Mouse (Mus musculus): ENCODE measurements around the gene Ctso. TPM values are rescaled to one million over a fixed set of nuclear protein-coding genes. Genes with fewer than 3 reads are reported as not detected.

Gene Ctso
- polyA plus RNA-seq (2014; fragmentation: Nextera tagmentation; extraction: Ambion mirVana), result 8.0 and 10.6 TPM in 2 replicates

DNA sequence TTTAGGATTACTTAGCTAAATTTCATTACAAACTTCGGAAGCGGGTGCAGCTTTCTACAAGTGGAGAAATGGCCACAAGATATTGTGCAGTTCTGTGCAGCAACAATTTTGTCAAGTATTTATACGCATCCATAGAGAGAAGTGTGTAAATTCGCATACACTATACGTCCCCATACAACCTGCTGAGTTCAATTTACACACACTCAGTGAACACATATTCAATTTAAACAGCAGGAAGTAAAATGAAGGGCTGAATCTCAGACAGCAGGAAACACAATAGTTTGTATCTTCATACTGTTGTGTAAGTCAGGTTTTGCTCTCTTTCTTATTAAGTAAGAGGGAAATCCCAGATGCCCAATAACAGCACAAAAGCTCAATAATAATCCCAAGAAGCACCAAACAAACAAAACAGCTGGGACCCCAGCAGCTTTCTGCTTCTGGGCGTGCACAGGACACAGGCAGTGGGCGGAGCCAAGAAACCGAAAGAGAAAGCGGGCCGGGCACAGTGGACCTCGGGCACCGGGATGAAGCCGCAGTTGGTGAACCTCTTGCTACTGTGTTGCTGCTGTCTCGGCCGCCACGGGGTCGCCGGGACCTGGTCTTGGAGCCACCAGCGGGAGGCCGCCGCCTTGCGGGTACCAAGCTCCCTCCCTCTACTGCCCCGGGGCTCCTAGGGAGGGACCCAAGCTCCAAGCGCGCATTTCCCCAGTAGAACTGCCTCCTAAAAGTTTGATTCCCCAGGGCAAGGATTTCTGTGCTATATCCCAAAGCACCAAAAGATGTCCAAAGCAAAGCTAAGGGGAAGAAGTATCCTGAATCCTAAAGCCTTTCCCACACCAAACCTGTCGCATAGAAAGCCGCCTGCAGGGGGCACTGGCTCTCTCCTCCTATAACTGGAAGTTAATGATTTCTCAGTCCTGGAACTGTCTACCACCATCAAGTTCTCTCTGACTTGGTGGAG is at the start of gene Ctso:
Gene Ctso (plus strand): TSS at position 461 of the 961 bp plus-strand sequence.
- Histone ChIP-seq H3K4me1 (ENCODE audit: control insufficient read depth, insufficient read depth, low read length) (peaks cover 3% of the 10 kb centered on the region; the same call in 1 of the 2 replicates), H3K9ac (ENCODE audit: low read length) (peak within 1 kb of the TSS; percentile 82), H3K9me3 (ENCODE audit: control insufficient read depth, low read length) (no peaks in the 10 kb centered on the region), H3K36me3 (ENCODE audit: control insufficient read depth, insufficient read depth, low read length) (no peaks in the 10 kb centered on the region), H3K27me3 (ENCODE audit: control insufficient read depth, insufficient read depth, low read length) (no peaks in the 10 kb centered on the region), H3K4me2 (ENCODE audit: low read depth) (peak within 1 kb of the TSS; percentile 62), H3K4me3 (ENCODE audit: low read depth, low read length) (peak within 1 kb of the TSS; percentile 73), H3K27ac (ENCODE audit: low read depth, low read length) (peak within 1 kb of the TSS; percentile 76)
- ATAC-seq (ENCODE audit: insufficient read depth, low FRiP score, low TSS enrichment), result peak; percentile 88
- peak; percentile 84 for DNase-seq (ENCODE audit: low spot score)
- WGBS, result 12% methylated on average over 27 of the region's 27 CpGs

DNA sequence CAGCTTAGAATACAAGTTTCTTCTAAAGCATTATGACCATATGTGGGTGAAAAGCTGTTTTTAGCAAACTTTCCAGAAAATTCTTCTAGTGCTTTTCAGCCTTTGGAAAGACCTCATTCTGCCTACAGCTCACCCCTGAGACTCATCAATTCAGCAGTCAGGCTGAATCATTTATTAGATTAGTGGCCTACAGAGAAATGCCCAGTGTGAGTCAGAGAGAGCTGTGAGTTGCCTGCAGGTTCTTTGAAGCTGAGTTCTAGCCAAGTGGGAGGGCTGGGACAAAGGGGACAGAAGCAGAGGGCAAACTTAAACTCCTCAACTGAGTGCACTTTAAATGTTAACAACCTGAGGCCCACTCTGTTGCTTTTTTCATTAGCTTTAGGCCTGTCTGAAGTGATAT is 48.5 kb upstream of the Ctso start:
- Histone ChIP-seq H3K9me3 (ENCODE audit: control insufficient read depth, low read length) (no peaks in the 10 kb centered on the region), H3K9ac (ENCODE audit: low read length) (no peak overlapping the region), H3K36me3 (ENCODE audit: control insufficient read depth, insufficient read depth, low read length) (no peaks in the 10 kb centered on the region), H3K27ac (ENCODE audit: low read depth, low read length) (no peak overlapping the region), H3K27me3 (ENCODE audit: control insufficient read depth, insufficient read depth, low read length) (no peaks in the 10 kb centered on the region), H3K4me1 (ENCODE audit: control insufficient read depth, insufficient read depth, low read length) (no peaks in the 10 kb centered on the region), H3K4me2 (ENCODE audit: low read depth) (no peak overlapping the region), H3K4me3 (ENCODE audit: low read depth, low read length) (no peak overlapping the region)
- DNase-seq (ENCODE audit: low spot score) (no peak), ATAC-seq (ENCODE audit: insufficient read depth, low FRiP score, low TSS enrichment) (no peak)

DNA sequence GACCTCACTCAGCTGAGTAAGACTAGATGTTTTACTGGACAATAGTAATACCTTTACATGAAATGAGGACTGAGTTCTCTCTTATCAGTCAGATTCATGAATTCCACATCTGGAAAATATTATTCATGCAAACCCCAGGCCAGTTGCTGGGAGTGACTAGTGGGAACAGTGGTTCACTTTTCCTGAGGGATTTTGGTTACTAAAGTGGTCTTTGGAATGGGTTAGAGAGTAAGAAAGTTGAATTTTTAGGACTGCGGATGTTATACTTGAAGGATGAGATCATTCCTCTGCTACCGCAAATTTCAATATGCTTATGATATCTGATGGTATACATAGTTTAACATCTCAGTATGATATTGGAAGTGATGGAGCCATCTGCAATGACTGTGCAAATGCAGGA is 46.8 kb upstream of the Ctso start:
- H3K36me3 ChIP-seq (ENCODE audit: control insufficient read depth, insufficient read depth, low read length), result no peaks in the 10 kb centered on the region
- H3K27ac ChIP-seq (ENCODE audit: low read depth, low read length), result no peak overlapping the region
- H3K4me1 ChIP-seq (ENCODE audit: control insufficient read depth, insufficient read depth, low read length), result no peaks in the 10 kb centered on the region
- H3K9me3 ChIP-seq (ENCODE audit: control insufficient read depth, low read length), result no peaks in the 10 kb centered on the region
- DNase-seq (ENCODE audit: low spot score) (no peak), ATAC-seq (ENCODE audit: insufficient read depth, low FRiP score, low TSS enrichment) (no peak)
- no peak overlapping the region for H3K4me3 ChIP-seq (ENCODE audit: low read depth, low read length)
- no peak overlapping the region for H3K4me2 ChIP-seq (ENCODE audit: low read depth)
- WGBS, result 94% methylated on average over 2 of the region's 2 CpGs
- no peaks in the 10 kb centered on the region for H3K27me3 ChIP-seq (ENCODE audit: control insufficient read depth, insufficient read depth, low read length)
- no peak overlapping the region for H3K9ac ChIP-seq (ENCODE audit: low read length)

DNA sequence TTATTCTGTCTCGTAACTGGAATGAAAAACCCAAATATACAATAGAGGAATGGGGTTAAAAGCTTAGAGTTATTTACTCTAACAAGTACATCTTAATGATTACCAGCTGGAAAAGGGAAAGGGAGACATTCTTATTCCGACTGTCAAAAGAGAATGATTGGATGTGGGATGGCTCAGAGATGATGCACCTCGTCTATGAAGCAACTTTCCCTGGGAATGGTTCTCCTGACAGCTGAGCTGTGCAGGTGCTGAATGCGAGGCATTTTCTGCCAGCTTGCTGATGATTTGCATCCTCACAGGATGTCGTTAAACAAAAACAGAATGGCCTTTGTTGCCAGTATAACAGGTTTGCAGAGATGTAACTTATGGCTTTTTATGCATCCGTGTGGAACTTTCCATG is 43.3 kb upstream of the Ctso start:
- DNase-seq (ENCODE audit: low spot score), result no peak

DNA sequence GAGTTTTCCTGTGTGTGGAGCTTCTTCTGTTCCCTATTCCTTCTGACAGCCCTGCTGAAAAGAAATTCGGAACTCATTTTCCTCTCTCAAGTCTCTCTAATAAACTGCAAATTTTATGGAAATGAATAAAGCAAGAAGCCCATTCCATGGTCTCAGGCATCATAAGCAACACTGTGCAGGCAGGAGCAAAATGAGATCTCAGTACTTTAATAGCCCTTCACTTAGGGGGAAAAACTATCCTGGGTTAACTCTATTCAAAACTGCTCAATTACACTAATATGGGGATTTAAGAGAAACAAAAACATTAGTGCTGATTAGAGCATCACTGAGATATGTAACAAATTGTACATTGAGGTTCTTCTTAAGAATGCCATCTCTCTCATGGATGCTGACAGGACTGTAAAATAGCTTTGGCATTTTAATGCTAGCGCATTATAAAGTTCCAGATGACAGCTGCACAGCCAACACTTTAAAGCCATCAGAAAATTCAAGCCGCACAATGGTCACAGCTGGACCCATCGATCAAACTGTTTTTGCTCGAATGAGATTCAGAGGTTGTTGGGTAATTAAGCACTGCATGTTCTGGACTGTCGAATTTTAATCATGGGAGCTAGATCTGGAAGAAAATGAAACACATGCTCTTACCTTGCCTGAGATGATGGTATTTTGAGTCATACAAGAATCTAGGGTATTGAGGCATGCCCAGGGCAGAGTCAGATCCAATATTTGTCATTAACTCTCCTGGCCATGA is 21.9 kb upstream of the Ctso start:
- ATAC-seq (ENCODE audit: insufficient read depth, low FRiP score, low TSS enrichment) (peak; percentile 45), DNase-seq (ENCODE audit: low spot score) (peak; percentile 31)
- Histone ChIP-seq H3K4me3 (ENCODE audit: low read depth, low read length) (no peak overlapping the region), H3K27me3 (ENCODE audit: control insufficient read depth, insufficient read depth, low read length) (no peaks in the 10 kb centered on the region), H3K9me3 (ENCODE audit: control insufficient read depth, low read length) (no peaks in the 10 kb centered on the region), H3K36me3 (ENCODE audit: control insufficient read depth, insufficient read depth, low read length) (no peaks in the 10 kb centered on the region), H3K4me2 (ENCODE audit: low read depth) (no peak overlapping the region), H3K4me1 (ENCODE audit: control insufficient read depth, insufficient read depth, low read length) (no peaks in the 10 kb centered on the region), H3K9ac (ENCODE audit: low read length) (no peak overlapping the region), H3K27ac (ENCODE audit: low read depth, low read length) (no peak overlapping the region)
- 54% methylated on average over 6 of the region's 6 CpGs for WGBS

More for the DNA sequence above, 43.3 kb upstream of the Ctso start:
- WGBS, result 74% methylated on average over 6 of the region's 6 CpGs
- H3K9me3 ChIP-seq (ENCODE audit: control insufficient read depth, low read length), result no peaks in the 10 kb centered on the region
- no peaks in the 10 kb centered on the region for H3K27me3 ChIP-seq (ENCODE audit: control insufficient read depth, insufficient read depth, low read length)
- H3K9ac ChIP-seq (ENCODE audit: low read length), result no peak overlapping the region
- no peaks in the 10 kb centered on the region for H3K36me3 ChIP-seq (ENCODE audit: control insufficient read depth, insufficient read depth, low read length)
- ATAC-seq (ENCODE audit: insufficient read depth, low FRiP score, low TSS enrichment), result no peak
- no peak overlapping the region for H3K27ac ChIP-seq (ENCODE audit: low read depth, low read length)
- H3K4me3 ChIP-seq (ENCODE audit: low read depth, low read length), result no peak overlapping the region
- no peaks in the 10 kb centered on the region for H3K4me1 ChIP-seq (ENCODE audit: control insufficient read depth, insufficient read depth, low read length)
- no peak overlapping the region for H3K4me2 ChIP-seq (ENCODE audit: low read depth)

DNA sequence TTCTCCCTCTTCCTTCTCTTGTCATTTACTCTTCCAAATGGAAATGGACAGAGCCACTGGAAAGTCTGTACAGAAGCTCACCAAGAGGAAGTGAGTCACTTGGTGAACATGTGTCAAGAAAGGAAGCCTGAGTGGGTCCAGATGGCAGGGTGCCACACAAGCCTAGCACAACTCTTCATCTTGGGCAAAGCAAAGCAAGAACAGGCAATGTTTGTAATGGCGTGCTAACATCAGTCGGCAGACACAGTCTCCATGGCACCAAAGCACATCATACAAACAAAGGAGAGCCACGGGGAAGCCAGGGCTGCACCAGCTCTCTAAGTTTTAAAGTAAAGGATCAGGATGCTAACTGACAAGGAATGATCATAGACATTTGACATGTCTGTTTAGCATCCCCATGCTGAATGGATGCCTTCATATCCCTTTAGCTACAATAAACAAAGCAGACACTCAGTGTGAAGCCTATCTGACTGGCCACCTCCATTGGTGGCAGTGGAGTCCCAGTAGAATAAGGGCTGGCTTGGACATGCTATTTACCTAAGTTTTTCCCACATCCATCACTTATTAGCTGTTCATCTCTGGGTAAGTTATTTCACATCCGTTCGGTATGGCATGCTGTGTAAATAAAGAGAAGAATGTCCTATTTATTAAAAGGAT is 16.2 kb upstream of the Ctso start:
- Histone ChIP-seq H3K9ac (ENCODE audit: low read length) (no peak overlapping the region), H3K36me3 (ENCODE audit: control insufficient read depth, insufficient read depth, low read length) (no peaks in the 10 kb centered on the region), H3K4me3 (ENCODE audit: low read depth, low read length) (no peak overlapping the region), H3K27ac (ENCODE audit: low read depth, low read length) (no peak overlapping the region), H3K9me3 (ENCODE audit: control insufficient read depth, low read length) (no peaks in the 10 kb centered on the region), H3K4me1 (ENCODE audit: control insufficient read depth, insufficient read depth, low read length) (no peaks in the 10 kb centered on the region), H3K27me3 (ENCODE audit: control insufficient read depth, insufficient read depth, low read length) (no peaks in the 10 kb centered on the region), H3K4me2 (ENCODE audit: low read depth) (no peak overlapping the region)
- ATAC-seq (ENCODE audit: insufficient read depth, low FRiP score, low TSS enrichment), result no peak
- 81% methylated on average over 5 of the region's 5 CpGs for WGBS
- DNase-seq (ENCODE audit: low spot score), result no peak

DNA sequence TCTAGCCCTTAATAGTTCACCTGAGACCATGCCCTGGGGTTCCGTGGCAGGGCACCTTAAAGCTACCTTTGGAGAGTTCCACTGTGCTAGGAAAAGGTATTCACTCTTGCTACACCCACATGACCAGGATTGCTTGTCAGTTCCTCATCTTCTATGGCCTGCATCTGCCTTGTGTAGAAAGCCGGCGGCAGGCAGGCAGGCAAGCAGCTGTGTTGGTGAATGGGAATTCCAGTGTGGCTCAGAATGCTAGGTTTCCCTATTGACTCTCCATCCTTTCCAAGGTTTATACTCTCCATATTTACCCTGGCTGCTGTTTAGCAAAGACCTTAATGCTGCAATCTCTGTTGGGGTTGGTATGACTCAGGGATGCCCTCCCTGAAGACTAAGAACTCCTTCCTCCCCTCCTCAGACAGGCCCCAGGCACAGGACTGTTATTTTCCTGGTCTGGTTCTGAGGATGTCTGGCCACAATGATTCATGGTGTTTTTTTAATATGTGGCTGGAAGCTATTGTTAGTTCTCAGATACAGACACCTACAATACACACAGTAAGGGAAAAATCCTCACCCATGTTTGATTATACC is 15.0 kb upstream of the Ctso start:
- Histone ChIP-seq H3K4me3 (ENCODE audit: low read depth, low read length) (no peak overlapping the region), H3K9ac (ENCODE audit: low read length) (no peak overlapping the region), H3K4me1 (ENCODE audit: control insufficient read depth, insufficient read depth, low read length) (no peaks in the 10 kb centered on the region), H3K27ac (ENCODE audit: low read depth, low read length) (no peak overlapping the region), H3K4me2 (ENCODE audit: low read depth) (no peak overlapping the region), H3K36me3 (ENCODE audit: control insufficient read depth, insufficient read depth, low read length) (no peaks in the 10 kb centered on the region), H3K27me3 (ENCODE audit: control insufficient read depth, insufficient read depth, low read length) (no peaks in the 10 kb centered on the region), H3K9me3 (ENCODE audit: control insufficient read depth, low read length) (no peaks in the 10 kb centered on the region)
- DNase-seq (ENCODE audit: low spot score), result no peak
- 96% methylated on average over 3 of the region's 3 CpGs for WGBS
- ATAC-seq (ENCODE audit: insufficient read depth, low FRiP score, low TSS enrichment), result no peak

DNA sequence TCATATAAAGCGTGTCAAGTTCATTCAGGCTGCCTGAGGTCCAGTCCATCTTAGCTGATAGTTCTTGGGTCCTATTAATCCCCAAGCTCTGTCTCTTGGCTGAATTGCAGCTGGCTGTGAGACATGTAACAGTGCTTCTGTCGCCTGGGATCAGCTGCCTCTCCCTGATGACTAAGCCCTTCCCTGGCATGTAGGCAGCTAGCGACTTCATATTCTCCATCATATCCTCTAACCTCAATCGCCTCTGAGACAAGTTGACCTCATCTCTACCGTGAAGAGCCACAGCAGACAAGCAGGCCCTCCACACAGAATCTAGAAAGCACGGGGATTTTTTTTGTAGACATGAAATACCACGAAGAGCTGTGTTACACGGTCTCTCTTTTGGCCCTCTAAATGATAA is 14.2 kb upstream of the Ctso start:
- Histone ChIP-seq H3K9me3 (ENCODE audit: control insufficient read depth, low read length) (no peaks in the 10 kb centered on the region), H3K27me3 (ENCODE audit: control insufficient read depth, insufficient read depth, low read length) (no peaks in the 10 kb centered on the region), H3K27ac (ENCODE audit: low read depth, low read length) (no peak overlapping the region), H3K4me1 (ENCODE audit: control insufficient read depth, insufficient read depth, low read length) (no peaks in the 10 kb centered on the region), H3K36me3 (ENCODE audit: control insufficient read depth, insufficient read depth, low read length) (no peaks in the 10 kb centered on the region), H3K4me2 (ENCODE audit: low read depth) (no peak overlapping the region), H3K9ac (ENCODE audit: low read length) (no peak overlapping the region), H3K4me3 (ENCODE audit: low read depth, low read length) (no peak overlapping the region)
- 88% methylated on average over 8 of the region's 8 CpGs for WGBS
- DNase-seq (ENCODE audit: low spot score), result no peak
- no peak for ATAC-seq (ENCODE audit: insufficient read depth, low FRiP score, low TSS enrichment)

Measured in neural tube, embryonic 11.5 days (tissue).